Mouse (Mus musculus) liver, adult 2 months (tissue): ENCODE data around the gene Kcng3. TPM values are rescaled to one million over a fixed set of nuclear protein-coding genes. Genes with fewer than 3 reads are reported as not detected.

ENCODE experiments used
- DNase-seq: peaks from one replicate; pipeline ENCODE4 v3.0.0-alpha.2; 2011; ENCODE audit warnings: low read depth, low spot score; ENCODE audit errors: extremely low read depth
- H3K27ac ChIP-seq: fragments of 200-500 bp; replicated peaks from 2 replicates; pipeline ENCODE4 v1.5.1; 2012; ENCODE audit warnings: low read depth, mild to moderate bottlenecking, control low read depth, inconsistent platforms, low read length; ENCODE audit not compliant: insufficient read depth
- H3K27me3 ChIP-seq: fragments of 200-500 bp; 2 replicates; pipeline ENCODE4 v1.6.1; 2012; ENCODE audit warnings: mild to moderate bottlenecking, moderate library complexity, low read length, inconsistent platforms; ENCODE audit not compliant: control insufficient read depth, insufficient read depth
- H3K36me3 ChIP-seq: fragments of 200-500 bp; 2 replicates; pipeline ENCODE4 v1.6.1; 2012; ENCODE audit warnings: low read length, inconsistent platforms; ENCODE audit not compliant: control insufficient read depth, insufficient read depth
- H3K4me1 ChIP-seq: fragments of 200-500 bp; 2 replicates; pipeline ENCODE4 v1.6.1; 2011; ENCODE audit warnings: low read length; ENCODE audit not compliant: control insufficient read depth, insufficient read depth
- H3K4me3 ChIP-seq: fragments of 200-500 bp; 2 replicates; pipeline ENCODE4 v1.5.1; 2011; ENCODE audit warnings: low read depth, mild to moderate bottlenecking, control low read depth, low read length, moderate library complexity; ENCODE audit not compliant: insufficient read depth
- H3K79me2 ChIP-seq: fragments of 200-500 bp; 2 replicates; pipeline ENCODE4 v1.6.1; 2012; ENCODE audit warnings: inconsistent platforms, mild to moderate bottlenecking, low read length, moderate library complexity; ENCODE audit not compliant: control insufficient read depth, insufficient read depth
- H3K9ac ChIP-seq: fragments of 200-500 bp; 2 replicates; pipeline ENCODE4 v1.6.1; 2012; ENCODE audit warnings: low read depth, mild to moderate bottlenecking, control low read depth, inconsistent platforms, low read length
- CTCF ChIP-seq: fragments of 200-500 bp; IDR thresholded peaks from 2 replicates; pipeline ENCODE4 v1.5.1; 2011; ENCODE audit warnings: low read depth, low read length, control low read depth
- POLR2A ChIP-seq: fragments of 200-500 bp; IDR thresholded peaks from 2 replicates; pipeline ENCODE4 v1.6.1; 2011; ENCODE audit warnings: low read length, control low read depth; ENCODE audit not compliant: insufficient read depth; ENCODE audit errors: extremely low read depth
- WGBS: fragments of 180-500 bp; shearing (Covaris S2); methylation state at CpG from one replicate; pipeline ENCODE4 v1.1.7; 2018; 5-methylcytosine and 5-hydroxymethylcytosine counted together
- polyA plus RNA-seq: library from polyadenylated mRNA; depleted of rRNA; stranded (reverse); fragments of >200 nt; gene quantifications from 2 replicates; pipeline ENCODE4 v1.2.3, GENCODE M21; 2012
- total RNA-seq: library from RNA; depleted of rRNA; stranded (reverse); fragments of >200 nt; gene quantifications from 2 replicates; pipeline ENCODE4 v1.2.3, GENCODE M21; 2014

Kcng3 gene
- total and polyA plus RNA-seq, 2 experiments, result not detected

DNA sequence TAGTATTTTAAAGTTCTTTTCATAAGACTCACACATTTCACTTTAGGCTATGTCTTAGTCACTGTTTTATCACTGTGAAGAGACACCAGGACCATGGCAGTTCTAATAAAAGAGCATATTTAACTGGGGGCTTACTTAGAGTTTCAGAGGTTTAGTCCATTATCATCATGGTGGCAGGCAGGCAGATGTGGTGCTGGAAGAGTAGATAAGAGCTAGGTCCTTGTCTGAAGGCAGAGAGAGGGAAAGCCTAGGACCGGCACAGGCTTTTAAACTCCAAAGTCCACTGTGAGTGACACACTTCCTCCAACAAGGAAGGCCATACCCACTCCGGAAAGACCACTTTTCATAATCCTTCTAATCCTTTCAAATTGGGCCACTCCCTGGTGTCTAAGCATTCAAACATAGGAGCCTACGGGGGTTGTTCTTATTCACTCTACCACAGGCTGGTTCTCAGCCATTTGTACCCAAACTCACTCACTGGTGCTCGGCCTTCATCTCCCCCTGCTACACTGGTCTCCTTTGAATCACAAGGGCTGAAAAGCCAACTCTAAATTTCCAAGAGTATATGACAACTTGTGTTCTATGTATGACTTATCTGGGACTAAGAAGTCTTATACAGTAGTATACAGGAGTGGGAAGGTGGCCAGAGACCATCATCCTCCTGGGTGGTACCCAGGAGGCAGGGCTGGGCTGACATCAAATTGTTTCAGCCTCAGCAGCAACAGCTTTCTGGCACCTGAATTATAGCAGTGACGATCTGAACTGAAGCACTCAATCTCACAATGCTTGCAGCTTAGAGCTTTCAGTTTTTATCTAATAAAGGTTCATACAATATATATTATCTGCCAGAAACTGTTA lies 69.3 kb downstream of the Kcng3 start:
- DNase-seq, result no peak
- TF ChIP-seq CTCF (no peak), POLR2A (no peak)
- WGBS, result 98% methylated on average over 5 of the region's 5 CpGs
- H3K4me3 ChIP-seq, result no peak overlapping the region
- H3K79me2 ChIP-seq, result no peaks in the 10 kb centered on the region
- no peaks in the 10 kb centered on the region for H3K27me3 ChIP-seq
- H3K27ac ChIP-seq, result no peak overlapping the region
- no peaks in the 10 kb centered on the region for H3K36me3 ChIP-seq
- H3K9ac ChIP-seq, result no peak overlapping the region
- peaks cover 4% of the 10 kb centered on the region; the same call in 1 of the 2 replicates for H3K4me1 ChIP-seq

DNA sequence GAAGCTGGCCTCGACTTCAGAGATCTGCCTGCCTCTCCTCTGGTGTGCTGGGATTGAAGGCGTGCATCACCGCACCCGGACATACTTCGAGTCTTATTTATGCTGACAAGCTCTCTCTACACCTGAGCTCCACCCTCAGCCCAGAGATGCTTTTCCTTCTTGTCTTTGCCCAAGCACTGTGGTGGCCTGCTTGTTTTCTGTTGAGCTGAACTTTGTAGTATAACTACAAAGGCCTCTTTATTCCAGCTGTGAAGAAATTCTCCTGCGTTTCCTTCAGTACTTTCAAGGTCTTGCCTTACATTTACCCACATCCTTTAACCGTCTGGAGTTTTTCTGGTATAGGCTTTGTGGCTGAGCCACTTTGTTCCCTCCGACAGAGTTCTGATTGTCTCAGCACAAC lies 72.6 kb downstream of the Kcng3 start:
- H3K79me2 ChIP-seq, result no peaks in the 10 kb centered on the region
- H3K4me1 ChIP-seq, result no peaks in the 10 kb centered on the region
- 87% methylated on average over 8 of the region's 8 CpGs for WGBS
- TF ChIP-seq POLR2A (no peak), CTCF (no peak)
- no peak overlapping the region for H3K9ac ChIP-seq
- no peak overlapping the region for H3K4me3 ChIP-seq
- DNase-seq, result no peak
- H3K27ac ChIP-seq, result no peak overlapping the region
- H3K27me3 ChIP-seq, result no peaks in the 10 kb centered on the region
- no peaks in the 10 kb centered on the region for H3K36me3 ChIP-seq

DNA sequence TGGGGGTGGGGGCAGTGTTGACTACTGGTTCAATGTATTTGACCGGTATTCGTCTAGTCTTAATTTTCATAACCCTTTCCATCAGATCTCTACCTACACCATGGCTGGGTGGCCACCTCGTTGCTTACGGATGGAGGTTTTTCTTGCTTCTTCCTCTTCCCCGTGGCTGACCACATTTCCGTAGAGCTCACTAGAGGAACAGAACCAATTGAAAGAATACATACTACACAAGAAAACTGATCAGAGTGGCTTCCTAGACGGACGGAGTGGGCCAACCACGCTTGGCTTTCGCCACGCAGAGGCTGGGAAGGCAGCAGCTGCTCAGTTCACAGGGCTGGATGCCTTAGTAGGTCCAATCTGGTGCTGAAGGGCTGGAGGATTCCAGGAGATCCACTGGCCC lies 75.9 kb downstream of the Kcng3 start:
- no peak for DNase-seq
- no peak overlapping the region for H3K4me3 ChIP-seq
- H3K9ac ChIP-seq, result no peak overlapping the region
- no peak overlapping the region for H3K27ac ChIP-seq
- 93% methylated on average over 11 of the region's 11 CpGs for WGBS
- no peaks in the 10 kb centered on the region for H3K4me1 ChIP-seq
- no peaks in the 10 kb centered on the region for H3K36me3 ChIP-seq
- no peaks in the 10 kb centered on the region for H3K79me2 ChIP-seq
- no peaks in the 10 kb centered on the region for H3K27me3 ChIP-seq
- TF ChIP-seq CTCF (no peak), POLR2A (no peak)

DNA sequence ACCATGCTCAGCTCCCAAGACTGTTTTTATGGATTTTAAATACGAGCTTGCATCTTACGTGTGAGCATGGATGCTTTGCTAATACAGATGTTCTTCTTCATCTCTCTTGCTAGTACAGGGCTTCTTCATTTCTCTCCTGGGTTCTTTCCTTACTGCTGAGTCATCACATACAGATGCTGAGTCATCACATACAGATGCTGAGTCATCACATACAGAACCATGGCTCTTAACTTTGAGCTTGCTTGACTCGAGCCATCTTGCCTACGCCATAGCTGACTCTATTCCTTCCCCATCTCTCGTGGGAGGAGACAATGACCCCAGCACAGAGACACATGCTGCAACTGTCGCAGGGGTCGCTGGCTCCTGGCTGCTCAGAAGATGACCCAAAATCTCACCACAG lies 76.7 kb downstream of the Kcng3 start:
- H3K9ac ChIP-seq, result no peak overlapping the region
- DNase-seq, result no peak
- WGBS, result 89% methylated on average over 7 of the region's 7 CpGs
- no peaks in the 10 kb centered on the region for H3K4me1 ChIP-seq
- no peaks in the 10 kb centered on the region for H3K36me3 ChIP-seq
- H3K79me2 ChIP-seq, result no peaks in the 10 kb centered on the region
- no peak overlapping the region for H3K27ac ChIP-seq
- no peak for TF ChIP-seq POLR2A
- TF ChIP-seq CTCF, result no peak
- no peaks in the 10 kb centered on the region for H3K27me3 ChIP-seq
- H3K4me3 ChIP-seq, result no peak overlapping the region

- no peak overlapping the region for H3K27ac ChIP-seq
- H3K9ac ChIP-seq, result no peak overlapping the region
- no peaks in the 10 kb centered on the region for H3K79me2 ChIP-seq
- H3K36me3 ChIP-seq, result no peaks in the 10 kb centered on the region
- WGBS, result 67% methylated on average over 12 of the region's 12 CpGs
- no peak for TF ChIP-seq POLR2A
- peak; percentile 21; the same call in 1 of the 2 replicates for TF ChIP-seq CTCF
- no peak for DNase-seq
- no peaks in the 10 kb centered on the region for H3K4me1 ChIP-seq
- H3K27me3 ChIP-seq, result no peaks in the 10 kb centered on the region
- no peak overlapping the region for H3K4me3 ChIP-seq
These were observed 83.0 kb downstream of the Kcng3 start for GRCm38 (mm10) chr17:83548501-83549233.
